Mouse (Mus musculus): ENCODE data around the gene Mical3.
A peak's percentile ranks its signal among the peaks of the same experiment; 100 is the strongest.

Mical3 gene

GRCm38 (mm10) chr6:121130773-121131172 is at the start of gene Mical3:
TSS of gene Mical3 (minus strand) at chr6:121130999.
- DNase-seq (ENCODE audit: low spot score), result no peak

GRCm38 (mm10) chr6:121179846-121180245 is 49.0 kb upstream of the Mical3 start:
- DNase-seq (ENCODE audit: low spot score), result no peak

DNA sequence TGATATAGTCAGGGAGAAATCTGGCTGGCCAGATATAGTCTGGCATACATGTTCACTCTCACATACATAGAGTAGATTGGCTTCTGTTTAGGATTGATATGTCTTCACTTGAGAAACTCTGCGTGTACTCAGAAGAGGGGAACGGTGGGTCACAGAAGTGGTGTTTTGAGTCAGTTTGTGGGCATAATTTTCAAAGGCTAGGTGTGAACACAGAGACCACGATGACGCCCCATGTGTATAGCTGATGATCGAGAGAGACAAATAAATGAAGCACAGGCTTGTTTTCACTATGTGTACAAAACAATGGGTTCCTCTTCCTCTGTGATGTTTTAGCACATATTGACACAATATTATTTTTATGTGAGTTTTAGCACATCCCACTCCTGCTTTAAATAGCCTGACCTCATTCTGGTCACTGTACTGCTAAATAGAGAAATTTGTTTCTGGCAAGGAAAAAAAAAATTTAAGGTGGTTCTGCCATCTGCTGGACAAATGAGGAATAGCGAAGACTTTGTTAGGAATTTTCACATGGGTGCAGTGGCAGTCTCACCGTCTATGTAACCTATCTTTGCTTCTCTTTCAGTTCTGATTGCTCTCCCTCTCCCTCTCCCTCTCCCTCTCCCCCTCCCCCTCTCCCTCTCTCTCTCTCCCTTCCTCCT is 48.0 kb upstream of the Mical3 start:
- DNase-seq (ENCODE audit: low spot score), result peak; percentile 87

- peak; percentile 87 for DNase-seq (ENCODE audit: low spot score)
These were observed 46.4 kb upstream of the Mical3 start for GRCm38 (mm10) chr6:121177118-121177708.

GRCm38 (mm10) chr6:121176731-121177098 is 45.9 kb upstream of the Mical3 start:
- no peak for DNase-seq (ENCODE audit: low spot score)

GRCm38 (mm10) chr6:121176011-121176730 is 45.4 kb upstream of the Mical3 start:
- DNase-seq (ENCODE audit: low spot score), result no peak

GRCm38 (mm10) chr6:121174761-121175160 is 44.0 kb upstream of the Mical3 start:
- DNase-seq (ENCODE audit: low spot score), result no peak

DNA sequence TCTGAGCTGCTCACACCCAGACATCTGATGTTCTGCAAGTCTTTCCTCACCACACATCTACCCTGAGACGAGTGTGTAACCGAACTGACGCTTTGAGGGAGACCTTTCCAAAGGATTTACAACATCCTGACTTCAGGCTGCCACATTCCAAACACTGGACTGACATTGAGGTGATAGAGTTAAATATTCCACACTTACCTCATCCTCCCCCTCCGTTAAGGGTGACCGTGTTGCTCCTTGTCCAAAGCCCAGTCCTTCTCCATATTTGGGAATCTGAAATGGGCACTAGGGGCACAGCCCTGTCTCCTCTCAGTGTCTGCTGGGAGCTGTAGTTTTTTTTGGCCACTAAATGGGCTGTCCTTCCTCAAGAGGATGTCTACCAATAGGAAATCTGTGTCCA is 42.7 kb upstream of the Mical3 start:
- DNase-seq (ENCODE audit: low spot score), result no peak

DNA sequence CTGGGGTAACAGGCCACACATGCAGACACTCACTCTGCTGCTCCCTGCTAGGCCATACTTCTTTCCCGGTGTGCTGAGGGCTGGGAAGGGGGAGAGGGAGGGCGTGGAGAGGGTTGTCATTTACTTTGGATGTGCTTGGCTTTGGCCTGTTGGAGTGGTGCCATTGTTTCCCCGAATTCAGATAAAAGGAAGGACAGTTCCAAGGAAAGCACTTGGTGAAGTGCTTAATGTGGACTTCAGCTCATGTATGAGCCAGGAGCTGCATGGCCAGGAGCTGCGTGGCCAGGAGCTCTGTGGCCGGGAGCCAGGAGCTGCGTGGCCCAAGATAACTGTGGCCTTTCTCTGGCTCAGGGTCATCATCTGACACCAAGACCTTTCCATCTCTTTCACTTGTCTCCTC is 40.3 kb upstream of the Mical3 start:
- DNase-seq (ENCODE audit: low spot score), result no peak

DNA sequence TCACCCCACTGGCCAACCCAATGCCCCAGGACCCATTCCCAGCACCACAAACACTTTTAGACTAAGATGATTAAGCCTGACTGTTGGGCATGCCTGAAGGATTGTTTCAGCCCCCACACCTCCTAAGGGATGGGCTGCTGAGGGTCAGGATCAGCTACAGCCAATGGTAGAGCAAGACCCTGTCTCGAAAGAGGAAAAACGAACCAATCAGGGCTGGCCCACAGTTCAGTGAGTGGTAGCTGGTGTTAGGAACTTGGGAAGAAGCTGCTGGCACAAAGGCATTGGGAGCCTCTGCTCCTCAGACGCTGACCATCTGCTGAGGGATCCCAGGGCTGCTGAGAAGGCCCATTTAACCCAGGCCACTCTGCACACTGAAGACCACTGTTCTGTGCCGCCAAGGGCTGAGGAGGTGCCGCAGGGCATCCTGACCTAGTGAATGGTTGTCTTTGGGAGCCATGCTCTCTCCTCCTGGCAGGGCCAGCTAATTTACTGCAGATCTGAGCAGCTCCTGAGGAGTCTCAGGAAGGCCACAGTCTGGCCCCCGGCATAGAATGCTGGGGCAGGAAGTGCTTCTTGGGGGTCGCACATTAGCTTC is 36.7 kb upstream of the Mical3 start:
- DNase-seq (ENCODE audit: low spot score), result no peak

- no peak for DNase-seq (ENCODE audit: low spot score)
These were observed 35.3 kb upstream of the Mical3 start for GRCm38 (mm10) chr6:121166098-121166552.

DNA sequence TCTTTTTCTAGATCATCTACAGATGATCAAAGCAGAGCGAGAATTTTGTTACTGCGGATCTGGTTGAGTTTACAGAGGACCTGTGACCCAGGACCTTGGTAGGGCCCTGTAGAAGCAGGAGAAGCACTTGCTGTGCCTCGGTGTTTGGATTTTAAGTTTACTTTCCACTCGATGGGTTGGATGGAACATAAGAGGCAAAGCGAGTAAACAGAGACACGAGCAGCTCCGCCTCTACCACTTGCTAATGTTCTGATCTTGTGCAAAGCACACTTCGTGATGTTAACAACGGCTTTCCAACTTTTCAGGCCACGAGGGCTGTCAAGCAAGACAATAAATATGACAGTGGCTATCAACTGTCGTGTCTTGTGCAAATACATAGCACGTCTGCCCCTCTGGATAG is 31.8 kb upstream of the Mical3 start:
- no peak for DNase-seq (ENCODE audit: low spot score)

DNA sequence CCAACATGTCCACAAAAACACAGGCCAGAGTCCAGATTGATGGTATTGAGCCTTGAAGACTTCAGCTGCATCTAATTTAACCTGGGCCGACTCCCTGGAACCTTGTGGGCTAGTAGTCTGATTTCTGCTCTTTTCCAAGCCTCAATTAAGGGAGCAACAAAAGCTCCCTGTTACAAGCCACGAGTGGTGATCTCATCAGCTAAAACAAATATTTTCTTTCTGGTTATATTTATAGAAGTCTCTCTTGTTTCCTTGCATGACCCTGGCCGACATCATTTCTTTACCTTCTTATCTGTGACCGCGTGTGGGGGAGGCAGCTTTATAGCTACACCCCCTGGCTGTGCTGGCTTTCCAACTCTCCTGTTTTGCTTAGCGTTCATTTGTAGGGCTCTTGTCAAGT is 29.3 kb upstream of the Mical3 start:
- no peak for DNase-seq (ENCODE audit: low spot score)

DNA sequence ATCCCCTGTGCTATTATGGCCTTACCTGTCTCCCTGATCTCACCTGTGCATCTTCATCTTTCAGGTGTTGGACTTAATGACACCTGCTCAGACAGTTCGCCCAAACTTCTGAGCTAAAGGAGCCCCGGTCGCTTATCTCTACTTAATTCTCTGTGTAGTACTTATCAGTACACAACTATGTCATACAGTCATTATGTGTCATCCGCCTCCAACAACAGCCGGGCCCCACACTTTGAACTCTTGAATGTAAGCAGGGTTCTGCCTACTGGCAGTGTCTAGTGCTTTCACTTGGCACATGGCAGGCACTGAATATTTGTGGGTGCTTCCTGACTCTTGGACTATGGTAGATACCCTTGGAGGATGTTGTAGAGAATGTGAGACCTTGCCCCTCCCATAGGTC is 28.8 kb upstream of the Mical3 start:
- DNase-seq (ENCODE audit: low spot score), result no peak

DNA sequence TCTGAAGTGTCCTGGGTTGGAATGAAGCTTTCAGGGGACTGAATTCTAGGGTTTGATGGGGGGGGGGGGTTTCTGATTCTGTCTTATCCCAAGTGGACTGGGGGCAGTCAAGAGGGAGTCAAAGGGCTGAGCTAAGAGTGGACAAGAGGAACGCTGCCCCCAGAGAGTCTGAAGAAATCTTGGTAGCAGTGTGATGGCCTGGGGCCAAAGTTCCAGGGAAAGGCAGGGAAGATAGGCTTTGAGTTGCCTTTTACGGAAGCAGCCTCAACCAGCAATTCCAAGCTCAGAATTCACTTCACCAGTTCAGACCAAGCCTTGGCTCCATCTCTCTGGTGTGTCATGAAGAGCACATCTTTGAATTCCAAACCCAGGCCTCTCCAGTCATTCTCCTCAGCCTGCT is 25.2 kb upstream of the Mical3 start:
- DNase-seq (ENCODE audit: low spot score), result peak; percentile 55

GRCm38 (mm10) chr6:121154451-121155300 is 23.9 kb upstream of the Mical3 start:
- no peak for DNase-seq (ENCODE audit: low spot score)

- DNase-seq (ENCODE audit: low spot score), result no peak
These were observed 22.4 kb upstream of the Mical3 start for GRCm38 (mm10) chr6:121153177-121153576.

GRCm38 (mm10) chr6:121151732-121152131 is 20.9 kb upstream of the Mical3 start:
- DNase-seq (ENCODE audit: low spot score), result peak; percentile 95

GRCm38 (mm10) chr6:121150126-121150525 is 19.3 kb upstream of the Mical3 start:
- no peak for DNase-seq (ENCODE audit: low spot score)

GRCm38 (mm10) chr6:121149420-121149819 is 18.6 kb upstream of the Mical3 start:
- DNase-seq (ENCODE audit: low spot score), result no peak

DNA sequence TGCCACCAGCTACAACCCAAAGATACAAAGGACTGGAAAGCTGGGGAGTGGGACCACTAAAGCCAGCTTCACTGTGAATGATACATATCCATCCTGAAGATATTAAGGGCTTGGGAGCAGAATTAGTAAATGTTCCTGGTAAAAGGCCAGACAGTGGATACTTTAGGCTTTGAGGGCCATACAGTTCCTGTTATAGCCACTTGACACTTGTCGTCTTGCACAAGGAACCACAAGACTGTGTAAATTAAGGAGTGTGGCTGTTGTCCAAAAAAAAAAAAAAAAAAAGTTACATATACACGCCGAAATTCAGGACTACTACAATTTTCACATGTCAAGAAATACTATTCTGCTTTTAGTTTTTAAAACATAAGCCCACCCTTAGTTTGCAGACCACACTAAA is 17.6 kb upstream of the Mical3 start:
- no peak for DNase-seq (ENCODE audit: low spot score)

GRCm38 (mm10) chr6:121146798-121147197 is 16.0 kb upstream of the Mical3 start:
- no peak for DNase-seq (ENCODE audit: low spot score)
